Mouse (Mus musculus) midbrain, embryonic 14.5 days (tissue): Measurements from ENCODE around the gene Wnt3a. TPM values are rescaled to one million over a fixed set of nuclear protein-coding genes. Genes with fewer than 3 reads are reported as not detected.

Experiments used
- ATAC-seq: fragments of 200-750 bp; cut with Nextera tagmentation; 2 replicates; pipeline ENCODE4 v1.8.0; 2017; ENCODE audit warnings: moderate number of reproducible peaks, moderate library complexity; ENCODE audit not compliant: low FRiP score, low TSS enrichment
- DNase-seq: peaks from one replicate; pipeline ENCODE4 v3.0.0-alpha.2; 2015
- H3K27ac ChIP-seq: fragments of 300-500 bp; sonication (generic); replicated peaks from 2 replicates; pipeline ENCODE4 v1.5.1; 2014; ENCODE audit warnings: mild to moderate bottlenecking, low read depth, low read length, moderate library complexity
- H3K27me3 ChIP-seq: fragments of 300-500 bp; sonication (generic); 2 replicates; pipeline ENCODE4 v1.6.1; 2014; ENCODE audit warnings: low read length, control low read depth, mixed read lengths; ENCODE audit not compliant: control insufficient read depth, insufficient read depth
- H3K36me3 ChIP-seq: fragments of 300-500 bp; sonication (generic); 2 replicates; pipeline ENCODE4 v1.6.1; 2014; ENCODE audit warnings: low read length, control low read depth; ENCODE audit not compliant: control insufficient read depth, insufficient read depth
- H3K4me1 ChIP-seq: fragments of 300-500 bp; sonication (generic); 2 replicates; pipeline ENCODE4 v1.6.1; 2014; ENCODE audit warnings: mild to moderate bottlenecking, antibody characterized with exemption, low read length, control low read depth; ENCODE audit not compliant: control insufficient read depth, insufficient read depth
- H3K4me2 ChIP-seq: fragments of 300-500 bp; sonication (generic); 2 replicates; pipeline ENCODE4 v1.6.1; 2014; ENCODE audit warnings: mild to moderate bottlenecking, low read length, moderate library complexity
- H3K4me3 ChIP-seq: fragments of 300-500 bp; sonication (generic); replicated peaks from 2 replicates; pipeline ENCODE4 v1.5.1; 2014; ENCODE audit warnings: low read depth, low read length
- H3K9ac ChIP-seq: fragments of 300-500 bp; sonication (generic); replicated peaks from 2 replicates; pipeline ENCODE4 v1.6.1; 2014; ENCODE audit warnings: mild to moderate bottlenecking, low read length, moderate library complexity
- H3K9me3 ChIP-seq: fragments of 300-500 bp; sonication (generic); 2 replicates; pipeline ENCODE4 v1.6.1; 2016; ENCODE audit warnings: low read length, control low read depth, mixed read lengths; ENCODE audit not compliant: control insufficient read depth
- WGBS: fragments of 180-500 bp; shearing (Covaris S2); extraction: QIAGEN DNeasy Blood & Tissue Kit; methylation state at CpG from one replicate; pipeline ENCODE4 v1.1.7; 2014; 5-methylcytosine and 5-hydroxymethylcytosine counted together
- polyA plus RNA-seq: library from polyadenylated mRNA; unstranded; fragments of >200 nt; fragmentation: Nextera tagmentation; extraction: Ambion mirVana; gene quantifications from 2 replicates; pipeline ENCODE4 v1.2.1, GENCODE M21; 2014

The Wnt3a gene
- polyA plus RNA-seq, 1 experiment from 2014 or later = 0.46 TPM

DNA sequence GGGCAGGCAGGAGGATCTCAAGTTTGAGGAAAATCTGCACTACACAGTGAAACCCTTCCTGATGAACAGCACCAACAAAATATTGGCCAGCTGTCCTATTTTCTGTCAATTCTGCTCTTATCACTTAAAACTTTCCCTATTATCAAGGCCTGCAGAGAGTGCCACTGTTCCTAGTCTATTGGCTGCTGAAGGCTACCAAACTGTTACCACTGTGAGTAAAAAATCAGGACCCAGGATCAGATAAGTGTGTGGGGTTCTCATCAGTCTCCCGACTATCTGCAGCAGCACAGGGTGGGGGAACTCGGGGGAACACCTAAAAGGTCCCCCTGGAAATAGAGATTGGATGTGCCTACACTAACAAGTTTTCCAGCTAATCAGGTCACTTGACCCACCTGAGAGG lies 65.4 kb downstream of the Wnt3a start:
- Histone ChIP-seq H3K4me1 (peaks cover 31% of the 10 kb centered on the region), H3K36me3 (0 out of 2 replicates have a peak, but pooled peaks cover 6% of the 10 kb centered on the region), H3K27ac (no peak overlapping the region), H3K9ac (no peak overlapping the region), H3K9me3 (no peaks in the 10 kb centered on the region), H3K4me2 (no peak overlapping the region), H3K4me3 (no peak overlapping the region), H3K27me3 (no peaks in the 10 kb centered on the region)
- no peak for ATAC-seq
- WGBS = 80% methylated on average over 2 of the region's 2 CpGs
- DNase-seq = no peak

DNA sequence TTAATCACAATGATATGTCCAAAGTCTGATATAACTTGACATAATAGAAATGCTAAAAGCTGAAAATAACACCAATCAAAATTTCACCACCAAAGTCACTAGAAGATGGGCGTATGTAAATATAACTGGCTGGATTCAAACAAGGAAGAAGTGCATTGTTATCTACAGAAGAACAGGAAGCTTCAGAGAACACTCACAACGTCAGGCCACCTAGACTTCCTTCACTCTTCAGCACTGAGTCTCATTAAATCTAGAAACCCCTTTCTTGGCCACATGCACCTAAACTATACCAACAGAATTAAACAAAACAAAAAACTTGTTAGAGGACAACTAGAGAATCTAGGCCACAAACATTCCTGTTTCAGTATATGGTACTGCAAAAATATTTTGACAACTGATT lies 66.1 kb downstream of the Wnt3a start:
- H3K36me3 ChIP-seq = peaks cover 7% of the 10 kb centered on the region; the same call in 1 of the 2 replicates
- H3K27me3 ChIP-seq = no peaks in the 10 kb centered on the region
- no peak overlapping the region for H3K4me2 ChIP-seq
- WGBS = 75% methylated on average over 2 of the region's 2 CpGs
- H3K4me1 ChIP-seq = peaks cover 31% of the 10 kb centered on the region
- ATAC-seq (no peak), DNase-seq (no peak)
- H3K4me3 ChIP-seq = no peak overlapping the region
- H3K9me3 ChIP-seq = no peaks in the 10 kb centered on the region
- H3K9ac ChIP-seq = no peak overlapping the region
- H3K27ac ChIP-seq = no peak overlapping the region

DNA sequence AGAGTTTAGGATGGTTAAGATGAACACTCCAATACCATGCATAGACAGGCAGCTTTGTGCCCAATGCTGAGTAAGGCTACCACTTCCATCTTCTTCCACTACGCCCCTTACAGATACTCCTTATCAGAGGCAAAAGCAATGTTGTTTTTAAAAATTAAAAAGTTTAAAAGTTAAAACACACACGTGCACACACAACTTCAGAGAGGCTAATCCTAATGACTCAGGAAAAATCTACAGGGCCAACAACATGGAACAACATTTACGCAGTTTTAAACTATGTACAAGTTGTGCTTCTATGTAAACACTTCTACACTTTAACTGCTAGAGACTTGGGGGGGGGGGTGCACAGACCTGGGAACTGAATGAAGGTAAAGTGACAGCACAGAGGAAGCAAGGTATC lies 66.5 kb downstream of the Wnt3a start:
- Histone ChIP-seq H3K9me3 (no peaks in the 10 kb centered on the region), H3K27me3 (no peaks in the 10 kb centered on the region), H3K4me1 (peaks cover 31% of the 10 kb centered on the region), H3K9ac (no peak overlapping the region), H3K4me2 (no peak overlapping the region), H3K4me3 (no peak overlapping the region), H3K27ac (no peak overlapping the region), H3K36me3 (peaks cover 8% of the 10 kb centered on the region; the same call in 1 of the 2 replicates)
- WGBS = 97% methylated on average over 3 of the region's 3 CpGs
- DNase-seq (no peak), ATAC-seq (no peak)

GRCm38 (mm10) chr11:59222306-59222705 lies 68.2 kb downstream of the Wnt3a start:
- Histone ChIP-seq H3K36me3 (peaks cover 8% of the 10 kb centered on the region; the same call in 1 of the 2 replicates), H3K4me1 (peaks cover 27% of the 10 kb centered on the region), H3K27ac (no peak overlapping the region), H3K9ac (no peak overlapping the region), H3K9me3 (no peaks in the 10 kb centered on the region), H3K4me3 (no peak overlapping the region), H3K4me2 (no peak overlapping the region), H3K27me3 (no peaks in the 10 kb centered on the region)
- WGBS = 89% methylated on average over 4 of the region's 4 CpGs
- no peak for ATAC-seq
- no peak for DNase-seq

DNA sequence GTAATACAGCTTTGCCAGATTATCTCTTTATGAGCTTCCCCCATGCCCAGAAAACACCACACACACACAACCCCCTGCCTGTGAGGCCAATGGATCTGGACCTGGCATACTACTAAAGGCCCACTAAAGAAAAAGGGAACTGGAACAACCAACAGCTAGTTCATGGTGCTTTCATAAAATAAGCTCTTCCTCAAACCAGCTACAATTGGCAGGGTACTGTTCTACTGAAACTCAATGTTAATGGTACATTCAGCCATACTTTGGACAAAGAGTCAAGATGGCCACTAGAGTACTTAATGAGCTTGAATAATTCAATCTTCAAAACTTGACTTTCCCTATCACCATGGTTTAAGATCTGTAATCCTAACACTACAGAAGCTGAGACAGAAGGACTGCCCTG lies 68.9 kb downstream of the Wnt3a start:
- Histone ChIP-seq H3K27ac (no peak overlapping the region), H3K4me1 (peaks cover 21% of the 10 kb centered on the region), H3K9me3 (no peaks in the 10 kb centered on the region), H3K4me3 (no peak overlapping the region), H3K36me3 (peaks cover 8% of the 10 kb centered on the region; the same call in 1 of the 2 replicates), H3K9ac (no peak overlapping the region), H3K4me2 (no peak overlapping the region), H3K27me3 (no peaks in the 10 kb centered on the region)
- DNase-seq (no peak), ATAC-seq (no peak)

DNA sequence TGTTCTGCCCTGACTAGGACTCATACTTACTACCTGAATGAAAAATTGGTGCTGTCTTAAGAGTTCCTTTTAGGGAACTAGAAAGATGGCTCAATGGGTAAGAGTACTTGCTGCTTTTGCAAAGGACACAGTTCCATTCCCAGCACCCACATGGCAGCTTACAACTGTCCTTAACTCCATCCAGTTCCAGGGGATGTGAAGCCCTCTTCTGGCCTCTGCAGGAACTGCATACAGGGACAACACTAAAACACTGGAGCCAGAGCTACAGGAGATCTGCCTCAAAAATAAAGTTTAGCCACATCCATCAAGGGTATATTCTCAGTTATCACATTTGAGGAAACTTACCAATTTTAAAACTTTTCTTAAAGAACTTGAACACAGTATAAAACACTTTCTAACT lies 71.5 kb downstream of the Wnt3a start:
- DNase-seq (peak; percentile 17), ATAC-seq (no peak)
- Histone ChIP-seq H3K9ac (no peak overlapping the region), H3K4me3 (no peak overlapping the region), H3K9me3 (no peaks in the 10 kb centered on the region), H3K27me3 (no peaks in the 10 kb centered on the region), H3K4me1 (peaks cover 4% of the 10 kb centered on the region; the same call in 1 of the 2 replicates), H3K36me3 (peaks cover 8% of the 10 kb centered on the region; the same call in 1 of the 2 replicates), H3K27ac (no peak overlapping the region), H3K4me2 (no peak overlapping the region)

DNA sequence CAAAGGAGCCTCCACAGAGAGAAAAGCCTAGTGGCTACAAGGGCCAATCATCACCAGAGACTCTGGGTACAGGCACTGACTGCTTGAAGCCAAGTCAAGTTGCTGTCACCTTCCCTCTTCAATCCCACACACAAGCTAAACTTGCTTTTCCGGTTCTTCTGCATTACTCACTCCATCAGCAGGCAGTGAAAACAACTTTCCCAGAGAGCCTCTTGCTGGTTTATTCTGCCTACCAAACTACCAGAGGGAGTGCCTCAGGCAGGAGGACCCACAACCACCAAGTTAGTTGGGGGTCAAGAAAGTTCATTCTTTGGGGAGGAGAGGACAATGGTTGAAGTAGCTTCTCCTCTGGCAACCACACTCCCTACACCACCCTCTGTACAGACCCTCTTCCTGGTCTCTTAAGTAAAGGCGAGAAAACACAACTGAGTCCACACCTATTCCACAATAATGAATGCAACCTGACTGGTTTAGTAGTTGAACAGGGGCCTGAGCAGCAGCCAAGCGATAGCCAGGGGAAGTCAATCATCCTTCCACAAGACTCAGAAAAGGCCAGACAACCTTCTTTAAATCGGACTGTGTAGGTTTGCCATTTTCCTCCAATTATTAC lies 72.1 kb downstream of the Wnt3a start:
- H3K4me3 ChIP-seq = no peak overlapping the region
- H3K4me2 ChIP-seq = no peak overlapping the region
- no peak overlapping the region for H3K27ac ChIP-seq
- no peak for DNase-seq
- H3K36me3 ChIP-seq = peaks cover 6% of the 10 kb centered on the region; the same call in 1 of the 2 replicates
- ATAC-seq = no peak
- 90% methylated on average over 4 of the region's 4 CpGs for WGBS
- no peaks in the 10 kb centered on the region for H3K9me3 ChIP-seq
- H3K27me3 ChIP-seq = no peaks in the 10 kb centered on the region
- H3K4me1 ChIP-seq = peaks cover 4% of the 10 kb centered on the region; the same call in 1 of the 2 replicates
- no peak overlapping the region for H3K9ac ChIP-seq

- no peak for ATAC-seq
- H3K27ac ChIP-seq = no peak overlapping the region
These were observed 73.6 kb downstream of the Wnt3a start for GRCm38 (mm10) chr11:59216955-59217354.

GRCm38 (mm10) chr11:59212892-59213494 lies 77.6 kb downstream of the Wnt3a start:
- H3K27ac ChIP-seq = no peak overlapping the region
- 91% methylated on average over 12 of the region's 12 CpGs for WGBS
- DNase-seq (no peak), ATAC-seq (no peak)
- no peaks in the 10 kb centered on the region for H3K27me3 ChIP-seq
- H3K36me3 ChIP-seq = peaks cover 30% of the 10 kb centered on the region
- no peaks in the 10 kb centered on the region for H3K9me3 ChIP-seq
- no peak overlapping the region for H3K9ac ChIP-seq
- H3K4me1 ChIP-seq = peaks cover 6% of the 10 kb centered on the region
- no peak overlapping the region for H3K4me2 ChIP-seq
- H3K4me3 ChIP-seq = no peak overlapping the region

More at GRCm38 (mm10) chr11:59216955-59217354, 73.6 kb downstream of the Wnt3a start:
- no peak overlapping the region for H3K4me2 ChIP-seq
- DNase-seq = no peak
- peaks cover 4% of the 10 kb centered on the region; the same call in 1 of the 2 replicates for H3K4me1 ChIP-seq
- H3K9me3 ChIP-seq = no peaks in the 10 kb centered on the region
- peaks cover 12% of the 10 kb centered on the region for H3K36me3 ChIP-seq
- no peak overlapping the region for H3K4me3 ChIP-seq
- H3K9ac ChIP-seq = no peak overlapping the region
- no peaks in the 10 kb centered on the region for H3K27me3 ChIP-seq
- 97% methylated on average over 3 of the region's 3 CpGs for WGBS
